Mouse (Mus musculus) urinary bladder, postnatal 0 days (tissue): ENCODE data around the gene Utp20. TPM values are rescaled to one million over a fixed set of nuclear protein-coding genes. Genes with fewer than 3 reads are reported as not detected.

Experiments
- polyA plus RNA-seq: library from polyadenylated mRNA; unstranded; fragments of >200 nt; fragmentation: Nextera tagmentation; extraction: Ambion mirVana; gene quantifications from 2 replicates; pipeline ENCODE4 v1.2.1, GENCODE M21; 2015

Utp20 gene
- polyA plus RNA-seq: 6.4 and 7.1 TPM in 2 replicates

GRCm38 (mm10) chr10:88826188-88826946 lies at the start of gene Utp20:
Gene Utp20, minus strand, starts transcription at chr10:88826804.

GRCm38 (mm10) chr10:88730571-88731495 lies 95.8 kb downstream of the Utp20 start, which contains the start of gene Arl1:
Gene Arl1, plus strand, starts transcription at chr10:88730858.

Other genes starting within 250 kb of the Utp20 start
- gene Mybpc1, start 221.7 kb downstream of the Utp20 start, polyA plus RNA-seq: 0.15 and 0.23 TPM in 2 replicates
- 0.19 TPM in 1 of 2 replicates, not detected in the other for gene Spic, start 141.8 kb downstream of the Utp20 start, polyA plus RNA-seq
- 184 and 208 TPM in 2 replicates for gene Arl1, start 95.9 kb downstream of the Utp20 start, polyA plus RNA-seq
- 0.06 TPM in 2 replicates for gene Slc5a8, start 59.2 kb upstream of the Utp20 start, polyA plus RNA-seq